Comparison of ENCODE assay signal across 22 mouse cellular contexts in genomic region chr4:93518925-93519324, GRCm38 (mm10).
DNase-seq lines count a peak whose midpoint lies in the region; ATAC-seq and TF ChIP-seq lines count a peak whose summit lies in the region.
"Had no signal": no experiment of that assay in that cellular context is flagged by ENCODE, and none has a peak within 500 bp of the region (broad histone marks: within the 10 kb centered on the region; RNA-seq: fewer than 3 reads in every experiment).

No protein-coding gene starts in this region.

- H3K4me3 ChIP-seq in liver, embryonic 13.5 days (replicated peaks): no peak overlapping the region
- H3K4me3 ChIP-seq in liver, postnatal 0 days (ENCODE audit: low read depth, low read length): no peak overlapping the region
- H3K4me3 ChIP-seq in liver, embryonic 15.5 days (replicated peaks): no peak overlapping the region
- H3K4me3 ChIP-seq in liver, embryonic 16.5 days (ENCODE audit: low read depth, low read length): no peak overlapping the region
- H3K4me3 ChIP-seq in left cerebral cortex, adult 2 months: no peak overlapping the region
- H3K4me3 ChIP-seq: embryonic facial prominence, embryonic 13.5 days; embryonic facial prominence, embryonic 15.5 days; erythroblast, embryonic 14.5 days; forebrain, embryonic 10.5 days; forebrain, embryonic 12.5 days had no signal

- no peaks in the 10 kb centered on the region for H3K27me3 ChIP-seq in liver, embryonic 13.5 days
- no peaks in the 10 kb centered on the region for H3K27me3 ChIP-seq in liver, postnatal 0 days (ENCODE audit: insufficient read depth, low read length)
- H3K27me3 ChIP-seq in liver, embryonic 15.5 days: no peaks in the 10 kb centered on the region
- no peaks in the 10 kb centered on the region for H3K27me3 ChIP-seq in liver, embryonic 16.5 days (ENCODE audit: control insufficient read depth, insufficient read depth, low read depth, low read length)
- H3K27me3 ChIP-seq: embryonic facial prominence, embryonic 13.5 days; embryonic facial prominence, embryonic 15.5 days; forebrain, embryonic 12.5 days had no signal

- H3K27ac ChIP-seq in liver, embryonic 13.5 days: no peak overlapping the region
- H3K27ac ChIP-seq in liver, postnatal 0 days (ENCODE audit: low read depth): no peak overlapping the region
- no peak overlapping the region for H3K27ac ChIP-seq in liver, embryonic 15.5 days (replicated peaks)
- H3K27ac ChIP-seq in liver, embryonic 16.5 days (ENCODE audit: low read length): no peak overlapping the region
- H3K27ac ChIP-seq in left cerebral cortex, adult 2 months: no peak overlapping the region
- H3K27ac ChIP-seq: embryonic facial prominence, embryonic 13.5 days; embryonic facial prominence, embryonic 15.5 days; forebrain, embryonic 10.5 days; forebrain, embryonic 12.5 days had no signal

- peaks cover 14% of the 10 kb centered on the region for H3K4me1 ChIP-seq in liver, embryonic 13.5 days (replicated peaks)
- no peaks in the 10 kb centered on the region for H3K4me1 ChIP-seq in liver, postnatal 0 days (ENCODE audit: insufficient read depth)
- peaks cover 8% of the 10 kb centered on the region; the same call in 1 of the 2 replicates for H3K4me1 ChIP-seq in liver, embryonic 15.5 days (replicated peaks)
- peaks cover 4% of the 10 kb centered on the region for H3K4me1 ChIP-seq in liver, embryonic 16.5 days (ENCODE audit: control insufficient read depth, low read depth, low read length)
- H3K4me1 ChIP-seq: embryonic facial prominence, embryonic 13.5 days; embryonic facial prominence, embryonic 15.5 days; forebrain, embryonic 10.5 days; forebrain, embryonic 12.5 days had no signal

- no peak for DNase-seq in liver, embryonic 13.5 days
- no peak for DNase-seq in liver, postnatal 0 days
- DNase-seq in left cerebral cortex, adult 2 months (ENCODE audit: extremely low spot score in 1 of 2, low spot score in 2 of 2): no peak
- DNase-seq: adrenal gland, adult 2 months; adrenal gland, postnatal 10 days; adrenal gland, postnatal 25 days; cerebellum, adult 11 months; cerebellum, adult 18-20 months; cerebellum, adult 8-10 months; cerebellum, adult 9-11 months; cerebellum, postnatal 14 days; cerebellum, postnatal 36 days; embryo, embryonic 11 days had no signal

- intact Hi-C loops in left cerebral cortex, adult 2 months (cut with DNase I): no loop called here

- ATAC-seq in liver, embryonic 13.5 days (ENCODE audit: low read depth): peak; percentile 50; the same call in 1 of the 2 replicates
- ATAC-seq in liver, postnatal 0 days: no peak
- peak; percentile 57; the same call in 1 of the 2 replicates for ATAC-seq in liver, embryonic 15.5 days (ENCODE audit: insufficient read depth)
- 0 out of 2 replicates have a peak, but pooled peaks have one; percentile 39 for ATAC-seq in liver, embryonic 16.5 days (ENCODE audit: low read depth)
- ATAC-seq: forebrain, embryonic 14.5 days; forebrain, embryonic 16.5 days had no signal

- no peaks in the 10 kb centered on the region for H3K9me3 ChIP-seq in liver, embryonic 13.5 days (replicated peaks)
- H3K9me3 ChIP-seq in liver, postnatal 0 days (ENCODE audit: low read length): no peaks in the 10 kb centered on the region
- H3K9me3 ChIP-seq in liver, embryonic 15.5 days (replicated peaks): no peaks in the 10 kb centered on the region
- no peaks in the 10 kb centered on the region for H3K9me3 ChIP-seq in liver, embryonic 16.5 days (replicated peaks; ENCODE audit: control insufficient read depth, low read length)
- H3K9me3 ChIP-seq: embryonic facial prominence, embryonic 13.5 days; embryonic facial prominence, embryonic 15.5 days; forebrain, embryonic 10.5 days; forebrain, embryonic 12.5 days had no signal

- H3K36me3 ChIP-seq in liver, embryonic 13.5 days: no peaks in the 10 kb centered on the region
- no peaks in the 10 kb centered on the region for H3K36me3 ChIP-seq in liver, postnatal 0 days (replicated peaks; ENCODE audit: insufficient read depth, low read length)
- no peaks in the 10 kb centered on the region for H3K36me3 ChIP-seq in liver, embryonic 15.5 days (replicated peaks)
- no peaks in the 10 kb centered on the region for H3K36me3 ChIP-seq in liver, embryonic 16.5 days (ENCODE audit: control insufficient read depth, insufficient read depth)
- H3K36me3 ChIP-seq: embryonic facial prominence, embryonic 13.5 days; embryonic facial prominence, embryonic 15.5 days; forebrain, embryonic 10.5 days; forebrain, embryonic 12.5 days had no signal

- no peak overlapping the region for H3K4me2 ChIP-seq in liver, embryonic 13.5 days
- H3K4me2 ChIP-seq in liver, postnatal 0 days (ENCODE audit: low read depth, low read length): no peak overlapping the region
- H3K4me2 ChIP-seq in liver, embryonic 15.5 days: no peak overlapping the region
- no peak overlapping the region for H3K4me2 ChIP-seq in liver, embryonic 16.5 days (ENCODE audit: low read depth, low read length)
- H3K4me2 ChIP-seq: embryonic facial prominence, embryonic 13.5 days; embryonic facial prominence, embryonic 15.5 days; forebrain, embryonic 12.5 days had no signal

- WGBS in liver, embryonic 13.5 days (ENCODE audit: insufficient replicate concordance): 53% methylated on average over 5 of the region's 5 CpGs
- 73% methylated on average over 5 of the region's 5 CpGs for WGBS in liver, postnatal 0 days (ENCODE audit: insufficient replicate concordance)
- WGBS in liver, embryonic 15.5 days (ENCODE audit: insufficient replicate concordance): 57% methylated on average over 5 of the region's 5 CpGs
- 50% methylated on average over 5 of the region's 5 CpGs for WGBS in liver, embryonic 16.5 days (ENCODE audit: insufficient replicate concordance)

- TF ChIP-seq CTCF in liver, postnatal 0 days (IDR thresholded peaks at IDR 0.05; ENCODE audit: low read depth): no peak
- no peak for TF ChIP-seq CTCF in left cerebral cortex, adult 2 months (IDR thresholded peaks at IDR 0.05)

- H3K9ac ChIP-seq in liver, embryonic 13.5 days: no peak overlapping the region
- no peak overlapping the region for H3K9ac ChIP-seq in liver, postnatal 0 days (replicated peaks)
- no peak overlapping the region for H3K9ac ChIP-seq in liver, embryonic 15.5 days
- H3K9ac ChIP-seq in liver, embryonic 16.5 days (ENCODE audit: low read depth, low read length): no peak overlapping the region
- H3K9ac ChIP-seq: embryonic facial prominence, embryonic 13.5 days; embryonic facial prominence, embryonic 15.5 days; forebrain, embryonic 12.5 days had no signal

- TF ChIP-seq EP300 in liver, postnatal 0 days (IDR thresholded peaks at IDR 0.05; ENCODE audit: low read depth): no peak
